Mouse (Mus musculus) liver, embryonic 11.5 days (tissue): ENCODE data around the gene Mdc1. TPM values are rescaled to one million over a fixed set of nuclear protein-coding genes. Genes with fewer than 3 reads are reported as not detected.

Source experiments
- ATAC-seq: fragments of 200-750 bp; cut with Nextera tagmentation; replicated peaks from 2 replicates; pipeline ENCODE4 v1.8.0; 2017; ENCODE audit warnings: moderate number of reproducible peaks, mild to moderate bottlenecking, moderate TSS enrichment, moderate library complexity; ENCODE audit not compliant: low FRiP score
- DNase-seq: peaks from one replicate; pipeline ENCODE4 v3.0.0-alpha.2; 2017; ENCODE audit warnings: low spot score
- H3K27ac ChIP-seq: fragments of 300-500 bp; sonication (generic); 2 replicates; pipeline ENCODE4 v1.5.1; 2014; ENCODE audit warnings: mild to moderate bottlenecking, low read depth, low read length, control low read depth
- H3K27me3 ChIP-seq: fragments of 300-500 bp; sonication (generic); replicated peaks from 2 replicates; pipeline ENCODE4 v1.6.1; 2014; ENCODE audit warnings: low read length, mixed read lengths; ENCODE audit not compliant: control insufficient read depth, insufficient read depth
- H3K36me3 ChIP-seq: fragments of 300-500 bp; sonication (generic); 2 replicates; pipeline ENCODE4 v1.6.1; 2014; ENCODE audit warnings: mild to moderate bottlenecking, low read length, moderate library complexity, mixed read lengths; ENCODE audit not compliant: control insufficient read depth, insufficient read depth
- H3K4me1 ChIP-seq: fragments of 300-500 bp; sonication (generic); replicated peaks from 2 replicates; pipeline ENCODE4 v1.6.1; 2014; ENCODE audit warnings: low read length, mixed read lengths; ENCODE audit not compliant: control insufficient read depth, insufficient read depth
- H3K4me2 ChIP-seq: fragments of 300-500 bp; sonication (generic); 2 replicates; pipeline ENCODE4 v1.6.1; 2014; ENCODE audit warnings: mild to moderate bottlenecking, control low read depth, moderate library complexity
- H3K4me3 ChIP-seq: fragments of 300-500 bp; sonication (generic); 2 replicates; pipeline ENCODE4 v1.5.1; 2014; ENCODE audit warnings: low read depth, low read length, control low read depth
- H3K9ac ChIP-seq: fragments of 300-500 bp; sonication (generic); 2 replicates; pipeline ENCODE4 v1.6.1; 2014; ENCODE audit warnings: low read depth, low read length, control low read depth
- H3K9me3 ChIP-seq: fragments of 300-500 bp; sonication (generic); 2 replicates; pipeline ENCODE4 v1.6.1; 2016; ENCODE audit warnings: low read length, inconsistent platforms, mixed read lengths; ENCODE audit not compliant: control insufficient read depth
- WGBS: fragments of 180-500 bp; shearing (Covaris S2); extraction: QIAGEN DNeasy Blood & Tissue Kit; methylation state at CpG from one replicate; pipeline ENCODE4 v1.1.7; 2014; 5-methylcytosine and 5-hydroxymethylcytosine counted together
- polyA plus RNA-seq: library from polyadenylated mRNA; unstranded; fragments of >200 nt; fragmentation: Nextera tagmentation; extraction: Ambion mirVana; gene quantifications from 2 replicates; pipeline ENCODE4 v1.2.1, GENCODE M21; 2014

The Mdc1 gene
- polyA plus RNA-seq, 1 experiment from 2014 or later, result 19.6 TPM

- peak within 1 kb of the TSS; percentile 59 for H3K4me3 ChIP-seq
- H3K9ac ChIP-seq, result peak within 1 kb of the TSS; percentile 68
- H3K4me2 ChIP-seq, result peak within 1 kb of the TSS; percentile 97
- peak; percentile 81 for DNase-seq
- no peaks in the 10 kb centered on the region for H3K9me3 ChIP-seq
- H3K27me3 ChIP-seq, result peaks cover 4% of the 10 kb centered on the region; the same call in 1 of the 2 replicates
- no peaks in the 10 kb centered on the region for H3K36me3 ChIP-seq
- ATAC-seq, result 0 out of 2 replicates have a peak, but pooled peaks have one; percentile 8
- WGBS, result under 1% methylated on average over 37 of the region's 48 CpGs
- H3K27ac ChIP-seq, result peak within 1 kb of the TSS; percentile 82
- H3K4me1 ChIP-seq, result peaks cover 40% of the 10 kb centered on the region
These were observed 24.4 kb downstream of the Mdc1 start, which contains the start of gene Ppp1r18 for GRCm38 (mm10) chr17:35865481-35866280. TSS of gene Ppp1r18 (plus strand) at chr17:35865593.

- peaks cover 44% of the 10 kb centered on the region for H3K4me1 ChIP-seq
- ATAC-seq (no peak), DNase-seq (peak; percentile 70)
- peaks cover 4% of the 10 kb centered on the region; the same call in 1 of the 2 replicates for H3K27me3 ChIP-seq
- H3K9me3 ChIP-seq, result peaks cover 3% of the 10 kb centered on the region; the same call in 1 of the 2 replicates
- peak overlapping the region; percentile 59 for H3K4me3 ChIP-seq
- peak overlapping the region; percentile 68 for H3K9ac ChIP-seq
- H3K27ac ChIP-seq, result peak overlapping the region; percentile 82
- under 1% methylated on average over 37 of the region's 38 CpGs for WGBS
- H3K36me3 ChIP-seq, result peaks cover 3% of the 10 kb centered on the region; the same call in 1 of the 2 replicates
- H3K4me2 ChIP-seq, result peak overlapping the region; percentile 97
These were observed 25.0 kb downstream of the Mdc1 start for GRCm38 (mm10) chr17:35866281-35866831.

GRCm38 (mm10) chr17:35866911-35867890 lies 25.9 kb downstream of the Mdc1 start:
- Histone ChIP-seq H3K4me1 (peaks cover 40% of the 10 kb centered on the region), H3K27ac (peak overlapping the region; percentile 82)

GRCm38 (mm10) chr17:35868165-35868820 lies 27.0 kb downstream of the Mdc1 start:
- 18% methylated on average over 17 of the region's 17 CpGs for WGBS
- Histone ChIP-seq H3K27ac (peak overlapping the region; percentile 82), H3K9ac (peak overlapping the region; percentile 57), H3K27me3 (peaks cover 4% of the 10 kb centered on the region; the same call in 1 of the 2 replicates), H3K4me2 (peak overlapping the region; percentile 97), H3K9me3 (peaks cover 4% of the 10 kb centered on the region; the same call in 1 of the 2 replicates), H3K4me3 (peak overlapping the region; percentile 59), H3K4me1 (peaks cover 41% of the 10 kb centered on the region), H3K36me3 (peaks cover 4% of the 10 kb centered on the region; the same call in 1 of the 2 replicates)
- no peak for DNase-seq
- no peak for ATAC-seq

More at GRCm38 (mm10) chr17:35866911-35867890, 25.9 kb downstream of the Mdc1 start:
- ATAC-seq, result no peak
- Histone ChIP-seq H3K36me3 (peaks cover 4% of the 10 kb centered on the region; the same call in 1 of the 2 replicates), H3K9ac (peak overlapping the region; percentile 68), H3K4me2 (peak overlapping the region; percentile 97), H3K27me3 (peaks cover 4% of the 10 kb centered on the region; the same call in 1 of the 2 replicates), H3K9me3 (peaks cover 4% of the 10 kb centered on the region; the same call in 1 of the 2 replicates), H3K4me3 (peak overlapping the region; percentile 59)
- 6% methylated on average over 26 of the region's 26 CpGs for WGBS
- no peak for DNase-seq

- H3K4me3 ChIP-seq, result peak overlapping the region; percentile 59
- peak overlapping the region; percentile 57 for H3K9ac ChIP-seq
- WGBS, result 3% methylated on average over 7 of the region's 7 CpGs
- peak overlapping the region; percentile 82 for H3K27ac ChIP-seq
- DNase-seq (no peak), ATAC-seq (no peak)
- peaks cover 4% of the 10 kb centered on the region; the same call in 1 of the 2 replicates for H3K36me3 ChIP-seq
- H3K4me1 ChIP-seq, result peaks cover 46% of the 10 kb centered on the region
- H3K4me2 ChIP-seq, result peak overlapping the region; percentile 97
- peaks cover 4% of the 10 kb centered on the region; the same call in 1 of the 2 replicates for H3K27me3 ChIP-seq
- peaks cover 4% of the 10 kb centered on the region; the same call in 1 of the 2 replicates for H3K9me3 ChIP-seq
These were observed 27.6 kb downstream of the Mdc1 start for GRCm38 (mm10) chr17:35868961-35869345.

- peaks cover 4% of the 10 kb centered on the region; the same call in 1 of the 2 replicates for H3K9me3 ChIP-seq
- H3K36me3 ChIP-seq, result peaks cover 4% of the 10 kb centered on the region; the same call in 1 of the 2 replicates
- peak; percentile 68 for DNase-seq
- H3K27ac ChIP-seq, result peak overlapping the region; percentile 82
- 3% methylated on average over 7 of the region's 7 CpGs for WGBS
- peak overlapping the region; percentile 57 for H3K9ac ChIP-seq
- peak; percentile 28; the same call in 1 of the 2 replicates for ATAC-seq
- H3K4me3 ChIP-seq, result peak overlapping the region; percentile 59
- peak overlapping the region; percentile 97 for H3K4me2 ChIP-seq
- H3K27me3 ChIP-seq, result peaks cover 4% of the 10 kb centered on the region; the same call in 1 of the 2 replicates
- peaks cover 51% of the 10 kb centered on the region for H3K4me1 ChIP-seq
These were observed 28.2 kb downstream of the Mdc1 start for GRCm38 (mm10) chr17:35869346-35870067.
